Mouse (Mus musculus) hindbrain, embryonic 15.5 days (tissue): ENCODE measurements around the gene Hnrnpl. TPM values are rescaled to one million over a fixed set of nuclear protein-coding genes. Genes with fewer than 3 reads are reported as not detected.
A peak's percentile ranks its signal among the peaks of the same experiment; 100 is the strongest.

Source experiments
- ATAC-seq: fragments of 200-750 bp; cut with Nextera tagmentation; 2 replicates; pipeline ENCODE4 v1.8.0; 2017; ENCODE audit warnings: low read depth, moderate number of reproducible peaks, moderate TSS enrichment; ENCODE audit not compliant: low FRiP score
- H3K27ac ChIP-seq: fragments of 300-500 bp; sonication (generic); replicated peaks from 2 replicates; pipeline ENCODE4 v1.5.1; 2015; ENCODE audit warnings: mild to moderate bottlenecking, inconsistent platforms
- H3K27me3 ChIP-seq: fragments of 300-500 bp; sonication (generic); 2 replicates; pipeline ENCODE4 v1.6.1; 2015; ENCODE audit warnings: control low read depth, inconsistent platforms
- H3K36me3 ChIP-seq: fragments of 300-500 bp; sonication (generic); 2 replicates; pipeline ENCODE4 v1.6.1; 2015; ENCODE audit warnings: control low read depth, inconsistent platforms
- H3K4me1 ChIP-seq: fragments of 300-500 bp; sonication (generic); replicated peaks from 2 replicates; pipeline ENCODE4 v1.6.1; 2015; ENCODE audit warnings: control low read depth, inconsistent platforms
- H3K4me2 ChIP-seq: fragments of 300-500 bp; sonication (generic); 2 replicates; pipeline ENCODE4 v1.6.1; 2015; ENCODE audit warnings: moderate library complexity, mild to moderate bottlenecking, inconsistent platforms
- H3K4me3 ChIP-seq: fragments of 300-500 bp; sonication (generic); 2 replicates; pipeline ENCODE4 v1.5.1; 2015; ENCODE audit warnings: mild to moderate bottlenecking, inconsistent platforms
- H3K9ac ChIP-seq: fragments of 300-500 bp; sonication (generic); 2 replicates; pipeline ENCODE4 v1.6.1; 2015; ENCODE audit warnings: inconsistent platforms
- H3K9me3 ChIP-seq: fragments of 300-500 bp; sonication (generic); 2 replicates; pipeline ENCODE4 v1.6.1; 2016; ENCODE audit warnings: control low read depth, inconsistent platforms
- WGBS: fragments of 180-500 bp; shearing (Covaris S2); methylation state at CpG from one replicate; pipeline ENCODE4 v1.1.7; 2015; 5-methylcytosine and 5-hydroxymethylcytosine counted together
- polyA plus RNA-seq: library from polyadenylated mRNA; unstranded; fragments of >200 nt; fragmentation: Nextera tagmentation; extraction: Ambion mirVana; gene quantifications from 2 replicates; pipeline ENCODE4 v1.2.1, GENCODE M21; 2015

Hnrnpl gene
- 162 and 180 TPM in 2 replicates for polyA plus RNA-seq

DNA sequence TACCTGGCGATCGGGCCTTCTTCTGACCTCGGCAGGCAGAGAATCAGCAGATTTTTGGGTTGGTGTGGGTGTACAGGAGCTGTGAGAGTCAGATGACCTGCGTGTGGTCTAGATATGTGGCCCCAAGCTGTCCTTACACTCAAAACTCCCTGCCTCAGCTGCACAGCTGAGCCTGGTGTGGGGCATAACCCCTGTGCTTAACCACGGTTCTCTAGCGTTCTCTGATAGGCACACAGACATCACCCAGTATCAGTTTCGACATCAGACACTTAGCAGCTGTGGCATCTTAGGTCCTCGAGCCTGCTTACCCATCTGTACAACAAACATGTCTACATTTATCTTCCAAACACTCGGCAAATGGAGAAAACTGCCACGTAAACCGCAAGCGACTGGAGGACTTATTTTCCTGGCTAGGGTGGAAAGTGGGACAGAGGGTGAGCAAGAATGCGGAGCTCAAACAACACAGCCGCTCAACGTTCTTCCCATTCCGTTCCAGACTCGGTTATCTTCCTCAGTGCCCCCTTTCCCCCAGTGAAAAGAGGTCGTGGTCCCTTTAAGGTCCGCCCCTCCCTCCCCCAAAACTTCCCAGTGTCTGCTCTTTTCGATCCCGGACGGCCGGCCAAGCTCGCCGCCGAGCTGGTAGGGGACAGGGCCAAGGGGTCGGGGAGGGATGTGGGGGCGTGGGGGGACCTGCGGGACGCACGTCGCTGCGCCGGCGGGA is at the start of gene Hnrnpl:
Gene Hnrnpl, plus strand, starts transcription at position 321 of the 721 bp plus-strand sequence.
- peak within 1 kb of the TSS; percentile 99 for H3K27ac ChIP-seq
- H3K4me3 ChIP-seq = peak within 1 kb of the TSS; percentile 73
- H3K9me3 ChIP-seq = no peaks in the 10 kb centered on the region
- no peak; the same call in 1 of the 2 replicates for ATAC-seq
- peaks cover 3% of the 10 kb centered on the region for H3K36me3 ChIP-seq
- peaks cover 27% of the 10 kb centered on the region for H3K4me1 ChIP-seq
- 3% methylated on average over 35 of the region's 35 CpGs for WGBS
- peak within 1 kb of the TSS; percentile 86 for H3K4me2 ChIP-seq
- H3K27me3 ChIP-seq = no peaks in the 10 kb centered on the region
- H3K9ac ChIP-seq = peak within 1 kb of the TSS; percentile 81

DNA sequence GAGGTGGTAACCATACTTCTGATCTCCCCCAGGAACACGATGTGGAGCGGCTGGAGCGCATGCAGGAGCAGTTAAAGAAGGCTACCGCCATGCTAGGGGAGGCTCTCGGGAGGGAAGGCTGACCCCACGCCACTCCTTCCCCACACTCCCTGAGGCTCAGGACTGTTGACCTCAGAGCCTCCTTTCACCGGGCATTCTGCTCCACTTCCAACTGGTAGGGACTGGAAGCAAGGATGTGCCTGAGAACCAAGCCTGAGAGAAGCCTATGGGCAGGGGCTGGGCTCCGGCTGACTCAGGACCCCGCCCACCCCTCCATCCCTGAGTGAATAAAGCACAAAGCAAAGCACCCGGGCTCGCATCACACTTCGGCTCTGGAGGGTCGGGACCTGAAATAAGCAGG is 49.7 kb upstream of the Hnrnpl start:
- Histone ChIP-seq H3K27me3 (0 out of 2 replicates have a peak, but pooled peaks cover 8% of the 10 kb centered on the region), H3K4me2 (no peak overlapping the region), H3K27ac (no peak overlapping the region), H3K36me3 (peaks cover 32% of the 10 kb centered on the region), H3K9ac (no peak overlapping the region), H3K4me1 (peaks cover 7% of the 10 kb centered on the region), H3K9me3 (no peaks in the 10 kb centered on the region), H3K4me3 (no peak overlapping the region)
- 79% methylated on average over 13 of the region's 13 CpGs for WGBS
- no peak for ATAC-seq

GRCm38 (mm10) chr7:28761907-28762306 is 46.4 kb upstream of the Hnrnpl start:
- H3K4me3 ChIP-seq = no peak overlapping the region
- no peak overlapping the region for H3K27ac ChIP-seq
- ATAC-seq = no peak
- H3K4me2 ChIP-seq = no peak overlapping the region
- no peak overlapping the region for H3K9ac ChIP-seq
- no peaks in the 10 kb centered on the region for H3K27me3 ChIP-seq
- H3K4me1 ChIP-seq = peaks cover 15% of the 10 kb centered on the region
- H3K9me3 ChIP-seq = no peaks in the 10 kb centered on the region
- peaks cover 32% of the 10 kb centered on the region for H3K36me3 ChIP-seq
- 97% methylated on average over 9 of the region's 9 CpGs for WGBS

DNA sequence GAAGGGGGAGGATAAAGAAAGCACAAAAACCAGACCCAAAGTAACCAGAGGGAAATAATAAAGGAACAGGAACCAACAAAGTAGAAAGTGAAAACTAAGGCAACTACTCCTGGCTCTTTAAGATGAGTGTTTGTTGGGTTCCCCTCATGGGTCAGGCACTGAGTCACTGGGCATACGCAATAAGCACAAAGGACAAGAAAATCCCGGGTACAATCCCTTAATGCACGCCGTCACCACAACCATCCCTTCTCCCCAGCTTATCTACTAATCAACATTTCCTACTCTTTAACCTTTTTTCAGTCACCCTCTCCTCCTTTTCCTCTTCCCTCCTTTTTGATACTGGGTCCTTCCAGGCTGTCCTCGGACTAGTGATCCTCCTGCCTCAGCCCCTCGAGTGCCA is 43.1 kb upstream of the Hnrnpl start:
- peak overlapping the region; percentile 64; the same call in 1 of the 2 replicates for H3K9ac ChIP-seq
- peaks cover 17% of the 10 kb centered on the region for H3K36me3 ChIP-seq

GRCm38 (mm10) chr7:28766173-28766879 is 42.0 kb upstream of the Hnrnpl start, which contains the start of gene Sirt2:
Gene Sirt2 (plus strand): TSS chr7:28766735.
- Histone ChIP-seq H3K4me1 (peaks cover 30% of the 10 kb centered on the region), H3K36me3 (peaks cover 7% of the 10 kb centered on the region; the same call in 1 of the 2 replicates), H3K27me3 (no peaks in the 10 kb centered on the region), H3K9me3 (no peaks in the 10 kb centered on the region), H3K9ac (peak within 1 kb of the TSS; percentile 64), H3K27ac (peak within 1 kb of the TSS; percentile 30), H3K4me3 (peak within 1 kb of the TSS; percentile 58), H3K4me2 (peak within 1 kb of the TSS; percentile 68)
- ATAC-seq = peak; percentile 99
- WGBS = under 1% methylated on average over 45 of the region's 45 CpGs

More for the DNA sequence above, 43.1 kb upstream of the Hnrnpl start:
- WGBS = 87% methylated on average over 6 of the region's 6 CpGs
- Histone ChIP-seq H3K27me3 (no peaks in the 10 kb centered on the region), H3K27ac (no peak overlapping the region), H3K4me2 (peak overlapping the region; percentile 66), H3K4me3 (peak overlapping the region; percentile 58), H3K9me3 (no peaks in the 10 kb centered on the region), H3K4me1 (peaks cover 30% of the 10 kb centered on the region)
- ATAC-seq = no peak

DNA sequence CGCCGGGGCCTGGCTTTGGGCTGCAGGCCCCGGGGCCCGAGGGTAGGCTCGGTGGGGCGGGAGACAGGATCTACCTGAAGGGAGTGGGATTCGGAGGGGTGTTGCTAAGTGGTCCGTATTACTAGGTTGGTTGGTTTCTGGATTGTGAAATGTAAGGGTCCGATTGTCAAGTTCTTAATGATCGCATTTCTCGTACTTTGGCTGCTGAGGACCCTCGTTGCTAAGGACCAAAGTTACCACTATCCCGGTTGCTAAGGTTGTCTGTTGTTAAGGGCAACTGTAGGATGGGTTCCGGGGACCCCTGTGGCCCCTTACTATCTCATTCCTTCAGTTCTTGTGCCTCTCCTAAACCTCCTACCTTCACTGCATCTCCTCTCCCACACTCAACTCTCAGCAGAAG is 41.4 kb upstream of the Hnrnpl start:
- peak overlapping the region; percentile 58 for H3K4me3 ChIP-seq
- H3K4me1 ChIP-seq = peaks cover 30% of the 10 kb centered on the region
- H3K36me3 ChIP-seq = peaks cover under 1% of the 10 kb centered on the region; the same call in 1 of the 2 replicates
- ATAC-seq = peak; percentile 28
- peak overlapping the region; percentile 61 for H3K9ac ChIP-seq
- peak overlapping the region; percentile 68 for H3K4me2 ChIP-seq
- no peaks in the 10 kb centered on the region for H3K9me3 ChIP-seq
- no peaks in the 10 kb centered on the region for H3K27me3 ChIP-seq
- no peak overlapping the region for H3K27ac ChIP-seq
- WGBS = 1% methylated on average over 14 of the region's 14 CpGs

GRCm38 (mm10) chr7:28767462-28767965 is 40.8 kb upstream of the Hnrnpl start, which contains the start of gene Nfkbib:
Gene Nfkbib (minus strand): TSS chr7:28767512.
- peak within 1 kb of the TSS; percentile 58 for H3K4me3 ChIP-seq
- peak within 1 kb of the TSS; percentile 64 for H3K9ac ChIP-seq
- H3K27ac ChIP-seq = no peak within 1 kb of the TSS
- H3K27me3 ChIP-seq = no peaks in the 10 kb centered on the region
- no peak for ATAC-seq
- H3K9me3 ChIP-seq = no peaks in the 10 kb centered on the region
- WGBS = 68% methylated on average over 7 of the region's 7 CpGs
- peaks cover 30% of the 10 kb centered on the region for H3K4me1 ChIP-seq
- H3K36me3 ChIP-seq = no peaks in the 10 kb centered on the region
- peak within 1 kb of the TSS; percentile 68 for H3K4me2 ChIP-seq

- H3K9me3 ChIP-seq = no peaks in the 10 kb centered on the region
- ATAC-seq = no peak
- no peaks in the 10 kb centered on the region for H3K36me3 ChIP-seq
- no peak overlapping the region for H3K9ac ChIP-seq
- 92% methylated on average over 9 of the region's 9 CpGs for WGBS
- peaks cover 35% of the 10 kb centered on the region for H3K4me1 ChIP-seq
- H3K27me3 ChIP-seq = no peaks in the 10 kb centered on the region
- H3K4me3 ChIP-seq = no peak overlapping the region
- no peak overlapping the region for H3K4me2 ChIP-seq
- H3K27ac ChIP-seq = no peak overlapping the region
Observed at GRCm38 (mm10) chr7:28769414-28769958, 38.9 kb upstream of the Hnrnpl start.

DNA sequence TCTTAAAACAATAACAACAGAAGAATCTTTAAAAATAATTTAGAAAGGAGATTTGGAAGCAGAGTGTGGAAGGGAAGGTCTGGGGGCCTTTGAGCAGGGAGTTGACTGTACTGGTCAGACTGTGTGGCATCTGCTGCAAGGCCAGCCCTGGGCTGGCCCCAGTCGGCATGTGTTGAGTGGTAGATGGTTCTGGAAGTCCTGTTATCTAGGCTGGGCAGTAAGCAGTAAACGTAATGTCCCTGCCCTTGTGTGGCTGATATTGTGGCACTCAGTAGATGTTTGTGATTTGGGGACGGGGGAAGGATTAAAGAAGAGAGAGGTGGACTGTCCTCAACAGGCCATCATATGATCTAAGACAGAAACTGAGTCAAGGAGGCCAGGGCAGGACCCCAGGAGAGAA is 38.0 kb upstream of the Hnrnpl start:
- Histone ChIP-seq H3K27me3 (no peaks in the 10 kb centered on the region), H3K36me3 (no peaks in the 10 kb centered on the region; the same call in 1 of the 2 replicates), H3K4me3 (no peak overlapping the region), H3K4me1 (peaks cover 28% of the 10 kb centered on the region), H3K9ac (no peak overlapping the region), H3K9me3 (no peaks in the 10 kb centered on the region), H3K27ac (no peak overlapping the region), H3K4me2 (no peak overlapping the region)
- 98% methylated on average over 3 of the region's 3 CpGs for WGBS
- ATAC-seq = no peak

- H3K9ac ChIP-seq = no peak overlapping the region
- no peak overlapping the region for H3K4me3 ChIP-seq
- H3K4me1 ChIP-seq = peaks cover 21% of the 10 kb centered on the region
- peaks cover 1% of the 10 kb centered on the region for H3K36me3 ChIP-seq
- H3K4me2 ChIP-seq = no peak overlapping the region
- H3K9me3 ChIP-seq = no peaks in the 10 kb centered on the region
- 87% methylated on average over 11 of the region's 11 CpGs for WGBS
- H3K27ac ChIP-seq = no peak overlapping the region
- H3K27me3 ChIP-seq = no peaks in the 10 kb centered on the region
- ATAC-seq = no peak
Observed at GRCm38 (mm10) chr7:28771867-28772266, 36.5 kb upstream of the Hnrnpl start.

GRCm38 (mm10) chr7:28773163-28773562 is 35.2 kb upstream of the Hnrnpl start:
- H3K36me3 ChIP-seq = peaks cover 6% of the 10 kb centered on the region
- no peak overlapping the region for H3K4me2 ChIP-seq
- H3K4me3 ChIP-seq = no peak overlapping the region
- 82% methylated on average over 3 of the region's 3 CpGs for WGBS
- H3K4me1 ChIP-seq = 0 out of 2 replicates have a peak, but pooled peaks cover 9% of the 10 kb centered on the region
- no peak overlapping the region for H3K27ac ChIP-seq
- H3K9me3 ChIP-seq = no peaks in the 10 kb centered on the region
- H3K27me3 ChIP-seq = no peaks in the 10 kb centered on the region
- no peak overlapping the region for H3K9ac ChIP-seq
- no peak for ATAC-seq
